Mouse (Mus musculus) heart, embryonic 12.5 days (tissue): Measurements from ENCODE around the gene Gm10401. TPM values are rescaled to one million over a fixed set of nuclear protein-coding genes. Genes with fewer than 3 reads are reported as not detected.

ENCODE experiments used
- ATAC-seq: fragments of 200-750 bp; cut with Nextera tagmentation; 2 replicates; pipeline ENCODE4 v1.8.0; 2017; ENCODE audit warnings: moderate TSS enrichment, moderate library complexity; ENCODE audit not compliant: insufficient number of reproducible peaks, low FRiP score
- H3K27ac ChIP-seq: fragments of 300-500 bp; sonication (generic); 2 replicates; pipeline ENCODE4 v1.5.1; 2016; ENCODE audit warnings: mild to moderate bottlenecking, moderate library complexity; ENCODE audit not compliant: poor library complexity, severe bottlenecking
- H3K27me3 ChIP-seq: fragments of 300-500 bp; sonication (generic); replicated peaks from 2 replicates; pipeline ENCODE4 v1.6.1; 2016; ENCODE audit warnings: mild to moderate bottlenecking, moderate library complexity
- H3K36me3 ChIP-seq: fragments of 300-500 bp; sonication (generic); 2 replicates; pipeline ENCODE4 v1.6.1; 2016; ENCODE audit warnings: mild to moderate bottlenecking, moderate library complexity
- H3K4me1 ChIP-seq: fragments of 300-500 bp; sonication (generic); replicated peaks from 2 replicates; pipeline ENCODE4 v1.6.1; 2016; ENCODE audit warnings: mild to moderate bottlenecking
- H3K4me2 ChIP-seq: fragments of 300-500 bp; sonication (generic); 2 replicates; pipeline ENCODE4 v1.6.1; 2016; ENCODE audit warnings: mild to moderate bottlenecking, moderate library complexity
- H3K4me3 ChIP-seq: fragments of 300-500 bp; sonication (generic); 2 replicates; pipeline ENCODE4 v1.5.1; 2016; ENCODE audit warnings: mild to moderate bottlenecking
- H3K9ac ChIP-seq: fragments of 300-500 bp; sonication (generic); 2 replicates; pipeline ENCODE4 v1.6.1; 2016; ENCODE audit warnings: mild to moderate bottlenecking, moderate library complexity
- H3K9me3 ChIP-seq: fragments of 300-500 bp; sonication (generic); replicated peaks from 2 replicates; pipeline ENCODE4 v1.6.1; 2016; ENCODE audit warnings: mild to moderate bottlenecking, moderate library complexity
- WGBS: fragments of 180-500 bp; shearing (Covaris S2); methylation state at CpG from one replicate; pipeline ENCODE4 v1.1.7; 2016; 5-methylcytosine and 5-hydroxymethylcytosine counted together
- polyA plus RNA-seq: library from polyadenylated mRNA; unstranded; fragments of >200 nt; fragmentation: Nextera tagmentation; extraction: Ambion mirVana; gene quantifications from 2 replicates; pipeline ENCODE4 v1.2.1, GENCODE M21; 2016

The Gm10401 gene
- polyA plus RNA-seq, 1 experiment from 2014 or later: 14.1 TPM

DNA sequence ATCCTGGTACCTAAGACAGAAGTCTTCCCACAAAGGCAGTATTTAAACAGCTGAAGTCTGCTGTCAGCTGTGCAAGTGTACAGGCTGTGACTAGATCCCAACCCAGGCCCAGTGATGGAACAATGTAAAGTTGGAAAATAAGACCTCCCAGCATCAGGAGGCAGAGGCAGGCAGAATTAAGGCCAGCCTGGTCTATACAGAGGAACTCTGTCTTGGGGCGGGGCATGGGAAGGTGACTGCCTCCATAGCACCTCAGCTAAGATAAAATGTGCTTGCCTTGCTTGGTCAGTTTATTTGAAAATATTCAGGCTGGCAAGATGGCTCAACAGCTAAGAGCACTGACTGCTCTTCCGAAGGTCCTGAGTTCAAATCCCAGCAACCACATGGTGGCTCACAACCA lies 27.6 kb downstream of the Gm10401 start:
- Histone ChIP-seq H3K27ac (0 out of 2 replicates have a peak overlapping the region, but pooled peaks have one; percentile 28), H3K4me1 (peaks cover 70% of the 10 kb centered on the region), H3K9me3 (no peaks in the 10 kb centered on the region), H3K27me3 (no peaks in the 10 kb centered on the region), H3K4me3 (no peak overlapping the region), H3K36me3 (peaks cover 9% of the 10 kb centered on the region), H3K9ac (no peak overlapping the region), H3K4me2 (no peak overlapping the region)
- ATAC-seq: 0 out of 2 replicates have a peak, but pooled peaks have one; percentile 46
- 95% methylated on average over 2 of the region's 2 CpGs for WGBS

DNA sequence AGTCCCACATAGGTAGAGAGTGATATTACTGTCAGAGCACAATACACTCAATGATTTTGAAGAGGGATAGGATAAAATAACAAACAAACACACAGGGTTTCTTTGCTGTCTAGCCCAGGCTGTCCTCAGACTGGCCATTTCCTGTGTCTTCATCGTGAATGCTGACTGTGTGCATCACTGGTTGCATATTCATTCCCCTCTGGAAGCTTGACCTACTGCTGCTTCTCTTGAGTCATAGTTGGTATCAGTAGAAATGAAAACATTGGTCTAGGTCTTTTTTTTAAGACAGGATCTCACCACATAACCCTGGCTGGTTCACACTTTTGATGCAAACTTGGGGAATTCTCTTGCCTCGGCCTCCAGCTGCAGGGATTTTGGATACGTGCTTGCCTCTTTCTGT lies 28.5 kb downstream of the Gm10401 start:
- H3K4me1 ChIP-seq: peaks cover 68% of the 10 kb centered on the region
- no peak overlapping the region for H3K4me3 ChIP-seq
- H3K36me3 ChIP-seq: peaks cover 5% of the 10 kb centered on the region; the same call in 1 of the 2 replicates
- H3K27me3 ChIP-seq: no peaks in the 10 kb centered on the region
- 76% methylated on average over 3 of the region's 3 CpGs for WGBS
- H3K9ac ChIP-seq: no peak overlapping the region
- H3K27ac ChIP-seq: no peak overlapping the region
- no peaks in the 10 kb centered on the region for H3K9me3 ChIP-seq
- no peak overlapping the region for H3K4me2 ChIP-seq
- ATAC-seq: no peak

DNA sequence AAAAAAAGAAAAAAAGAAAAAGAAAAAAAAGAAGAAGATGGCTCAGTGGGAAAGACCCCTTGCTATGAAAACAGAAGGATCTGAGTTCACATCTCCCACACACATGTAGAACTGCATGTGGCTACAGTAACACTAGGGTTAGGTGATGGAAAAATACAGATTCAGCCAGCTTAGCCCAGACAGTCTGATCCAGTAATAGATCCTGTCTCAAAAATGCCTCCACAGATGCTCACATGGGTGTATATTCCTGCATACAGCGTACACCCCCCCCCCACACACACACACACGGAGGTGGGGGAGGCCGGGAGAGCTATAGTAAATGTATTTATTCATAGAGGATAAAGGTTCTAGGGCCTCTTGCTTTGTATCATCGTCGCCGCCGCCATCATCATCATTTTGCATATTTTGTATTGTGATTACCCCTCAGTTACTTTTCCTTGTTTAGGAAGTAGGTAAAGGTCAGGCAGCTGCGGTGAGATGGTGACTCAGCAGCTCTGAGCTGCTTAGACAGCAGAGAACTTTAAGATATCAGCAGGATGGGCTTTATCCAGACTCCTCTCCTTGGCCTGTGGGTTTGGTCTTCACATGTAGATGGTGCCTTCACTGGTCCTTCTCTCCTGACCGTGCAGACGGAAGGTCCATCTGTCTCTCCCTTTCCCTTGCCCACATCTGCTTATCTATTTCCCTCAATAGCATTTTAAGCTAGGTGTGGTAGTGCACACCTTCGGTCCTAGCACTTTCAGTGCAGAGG lies 29.2 kb downstream of the Gm10401 start:
- WGBS: 74% methylated on average over 11 of the region's 11 CpGs
- H3K9ac ChIP-seq: no peak overlapping the region
- no peaks in the 10 kb centered on the region for H3K27me3 ChIP-seq
- H3K4me1 ChIP-seq: peaks cover 66% of the 10 kb centered on the region
- peak overlapping the region; percentile 32; the same call in 1 of the 2 replicates for H3K27ac ChIP-seq
- H3K4me2 ChIP-seq: 0 out of 2 replicates have a peak overlapping the region, but pooled peaks have one; percentile 12
- no peaks in the 10 kb centered on the region for H3K9me3 ChIP-seq
- ATAC-seq: peak; percentile 73
- no peak overlapping the region for H3K4me3 ChIP-seq
- peaks cover 3% of the 10 kb centered on the region; the same call in 1 of the 2 replicates for H3K36me3 ChIP-seq

DNA sequence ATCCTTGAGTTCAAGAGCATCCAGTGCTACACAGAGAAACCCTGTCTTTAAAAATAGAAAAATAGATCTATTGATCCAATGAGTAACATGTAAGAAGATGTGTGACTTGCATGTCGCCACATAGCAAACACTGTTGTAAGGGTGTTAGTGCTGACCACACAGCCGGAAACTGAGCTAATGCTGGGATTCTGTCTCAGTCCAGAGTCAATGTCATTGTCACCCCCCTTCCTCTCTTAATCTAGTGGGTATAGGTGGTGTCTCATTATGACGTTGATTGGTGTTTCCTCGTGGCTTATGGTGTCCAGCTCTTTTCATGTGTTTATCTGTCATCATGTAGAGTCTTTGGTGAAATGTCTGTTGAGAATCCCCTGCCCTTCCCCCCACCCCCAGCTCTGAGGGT lies 31.9 kb downstream of the Gm10401 start:
- Histone ChIP-seq H3K27me3 (no peaks in the 10 kb centered on the region), H3K4me1 (peaks cover 54% of the 10 kb centered on the region), H3K27ac (no peak overlapping the region), H3K4me2 (no peak overlapping the region), H3K9me3 (no peaks in the 10 kb centered on the region), H3K9ac (no peak overlapping the region), H3K4me3 (no peak overlapping the region), H3K36me3 (peaks cover 14% of the 10 kb centered on the region)
- ATAC-seq: no peak
- 46% methylated on average over 4 of the region's 4 CpGs for WGBS

DNA sequence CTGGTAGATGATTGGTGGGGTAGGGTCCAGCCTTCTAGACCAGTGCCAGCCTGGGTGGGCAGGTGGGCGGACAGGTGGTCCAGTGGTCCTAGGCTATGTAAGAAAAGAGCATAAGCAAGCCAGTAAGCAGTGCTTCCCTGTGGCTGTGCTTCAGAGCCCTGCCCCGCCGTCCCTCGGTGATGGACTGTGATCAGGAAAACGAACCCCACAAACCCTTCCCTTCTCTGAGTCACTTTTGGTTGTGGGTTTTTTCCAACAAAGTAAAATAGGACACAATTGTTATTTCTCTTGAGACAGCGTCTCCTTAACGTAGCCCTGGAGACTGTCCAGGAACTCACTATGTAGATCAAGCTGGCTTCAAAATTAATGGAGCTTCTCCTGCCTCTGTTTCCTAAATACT lies 34.7 kb downstream of the Gm10401 start:
- Histone ChIP-seq H3K9me3 (no peaks in the 10 kb centered on the region), H3K27ac (no peak overlapping the region), H3K4me3 (no peak overlapping the region), H3K36me3 (peaks cover 14% of the 10 kb centered on the region), H3K27me3 (no peaks in the 10 kb centered on the region), H3K4me1 (peaks cover 51% of the 10 kb centered on the region), H3K4me2 (no peak overlapping the region), H3K9ac (no peak overlapping the region)
- 89% methylated on average over 7 of the region's 7 CpGs for WGBS
- ATAC-seq: no peak

DNA sequence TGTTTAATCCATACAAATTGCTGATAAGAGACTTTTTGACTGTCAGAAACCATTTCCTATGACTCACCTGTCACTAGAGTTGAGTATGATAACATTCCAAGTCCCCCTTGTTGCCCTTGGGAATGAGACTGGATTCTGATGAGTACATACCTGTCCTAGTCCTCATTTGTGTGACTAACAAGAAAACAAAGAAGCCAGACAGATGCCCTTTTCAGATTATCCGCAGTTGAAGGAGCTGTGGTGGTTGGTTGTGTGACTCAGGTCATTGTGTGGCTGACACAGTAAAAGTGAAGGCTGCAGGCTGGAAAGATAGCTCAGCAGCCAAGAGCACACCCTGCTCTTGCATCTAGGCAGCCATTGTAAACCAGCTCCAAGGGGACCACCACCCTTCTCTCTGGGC lies 35.5 kb downstream of the Gm10401 start:
- Histone ChIP-seq H3K27ac (no peak overlapping the region), H3K4me2 (no peak overlapping the region), H3K4me1 (peaks cover 46% of the 10 kb centered on the region), H3K27me3 (no peaks in the 10 kb centered on the region), H3K9ac (no peak overlapping the region), H3K9me3 (no peaks in the 10 kb centered on the region), H3K36me3 (peaks cover 14% of the 10 kb centered on the region), H3K4me3 (no peak overlapping the region)
- no peak for ATAC-seq
- 53% methylated on average over 1 of the region's 1 CpGs for WGBS

DNA sequence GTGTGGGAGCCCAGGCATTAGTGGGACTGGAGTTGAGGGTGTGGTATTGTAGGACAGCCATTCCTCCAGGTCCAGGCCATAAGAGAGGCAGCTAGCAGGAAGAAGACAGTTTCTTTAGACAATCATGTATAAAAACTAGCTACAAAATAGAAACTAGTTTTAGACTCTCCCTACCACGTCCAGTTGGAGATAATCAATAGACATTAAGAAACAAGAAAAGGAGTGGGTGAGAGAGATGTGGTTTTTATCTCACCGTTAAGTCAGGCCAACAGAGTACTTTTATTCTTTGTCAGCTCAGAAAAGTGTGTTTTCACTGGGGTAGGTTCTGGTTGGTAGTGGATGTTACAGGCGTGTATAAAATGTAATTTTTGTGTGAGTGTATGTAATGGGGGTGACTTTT lies 37.1 kb downstream of the Gm10401 start:
- Histone ChIP-seq H3K9ac (no peak overlapping the region), H3K4me2 (no peak overlapping the region), H3K4me3 (no peak overlapping the region), H3K27me3 (no peaks in the 10 kb centered on the region), H3K27ac (no peak overlapping the region), H3K4me1 (peaks cover 45% of the 10 kb centered on the region), H3K9me3 (no peaks in the 10 kb centered on the region), H3K36me3 (peaks cover 14% of the 10 kb centered on the region)
- WGBS: 83% methylated on average over 3 of the region's 3 CpGs
- no peak for ATAC-seq

DNA sequence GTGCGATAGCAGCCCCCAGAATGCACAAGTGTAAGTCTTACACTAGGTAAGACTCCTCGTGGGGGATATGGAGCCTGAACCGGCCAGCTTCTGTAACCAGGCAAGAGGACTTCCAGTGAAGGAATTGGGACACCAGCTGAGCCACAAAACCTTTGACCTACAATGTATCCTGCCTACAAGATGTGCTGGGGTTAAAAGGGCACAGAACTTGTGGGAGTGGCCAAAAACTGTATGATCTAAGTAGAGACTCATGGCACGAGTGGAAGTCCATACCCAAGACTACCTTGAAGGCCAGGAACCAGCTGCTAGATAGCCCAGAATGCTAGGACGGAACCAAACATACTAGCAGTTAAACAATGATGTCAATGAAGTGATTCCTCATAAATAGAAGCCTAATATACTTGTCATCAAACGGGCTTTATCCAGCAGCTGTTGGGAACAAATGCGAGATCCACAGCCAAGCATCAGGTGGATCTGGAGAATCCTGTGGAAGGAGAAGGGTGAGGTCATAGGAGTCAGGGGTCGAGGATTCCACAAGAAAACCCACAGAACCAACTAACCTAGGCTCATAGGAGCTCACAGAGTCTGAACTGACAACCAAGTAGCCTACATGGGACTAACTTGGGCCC lies 37.9 kb downstream of the Gm10401 start:
- Histone ChIP-seq H3K9ac (no peak overlapping the region), H3K4me1 (peaks cover 45% of the 10 kb centered on the region), H3K27me3 (no peaks in the 10 kb centered on the region), H3K4me2 (no peak overlapping the region), H3K36me3 (peaks cover 14% of the 10 kb centered on the region), H3K4me3 (no peak overlapping the region), H3K27ac (no peak overlapping the region), H3K9me3 (no peaks in the 10 kb centered on the region)
- ATAC-seq: no peak
- WGBS: 85% methylated on average over 8 of the region's 8 CpGs

DNA sequence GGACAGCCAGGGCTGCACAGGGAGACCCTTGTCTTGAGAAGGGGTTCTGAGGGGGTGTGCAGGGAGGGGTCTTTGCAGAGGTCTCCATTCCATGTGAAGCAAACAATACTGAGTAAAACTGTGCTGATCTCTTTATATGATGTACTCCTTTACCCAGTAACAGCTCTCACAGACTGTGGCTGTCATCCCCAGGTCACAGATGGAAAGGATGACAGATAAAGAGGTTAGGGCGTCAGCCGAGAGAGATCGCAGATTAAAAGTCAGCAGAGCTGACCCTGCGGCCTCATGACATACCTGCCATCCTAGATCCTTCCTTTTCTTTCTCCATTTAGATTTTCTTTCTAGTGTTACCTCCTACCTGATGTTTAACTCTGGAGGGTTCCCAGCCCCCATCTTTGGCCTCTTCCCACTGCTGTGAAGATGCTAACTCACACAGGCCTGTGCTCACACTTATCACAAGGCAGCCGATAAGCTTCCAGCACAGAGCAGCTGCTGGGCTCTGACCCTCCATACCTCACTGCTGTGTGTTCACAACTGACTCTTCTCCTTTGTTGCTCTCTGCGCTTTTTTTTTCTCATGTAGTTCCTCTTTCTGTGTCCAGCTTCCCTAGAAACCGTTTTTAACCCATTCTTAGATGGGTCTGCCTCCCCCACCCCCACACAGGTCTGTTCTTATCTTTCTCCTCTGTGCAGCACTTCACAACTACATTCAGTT lies 39.4 kb downstream of the Gm10401 start:
- 21% methylated on average over 7 of the region's 7 CpGs for WGBS
- no peaks in the 10 kb centered on the region for H3K27me3 ChIP-seq
- H3K4me2 ChIP-seq: 0 out of 2 replicates have a peak overlapping the region, but pooled peaks have one; percentile 27
- no peaks in the 10 kb centered on the region for H3K9me3 ChIP-seq
- H3K4me1 ChIP-seq: peaks cover 54% of the 10 kb centered on the region
- ATAC-seq: peak; percentile 83
- peak overlapping the region; percentile 60 for H3K27ac ChIP-seq
- H3K9ac ChIP-seq: no peak overlapping the region
- H3K4me3 ChIP-seq: no peak overlapping the region
- peaks cover 11% of the 10 kb centered on the region for H3K36me3 ChIP-seq

DNA sequence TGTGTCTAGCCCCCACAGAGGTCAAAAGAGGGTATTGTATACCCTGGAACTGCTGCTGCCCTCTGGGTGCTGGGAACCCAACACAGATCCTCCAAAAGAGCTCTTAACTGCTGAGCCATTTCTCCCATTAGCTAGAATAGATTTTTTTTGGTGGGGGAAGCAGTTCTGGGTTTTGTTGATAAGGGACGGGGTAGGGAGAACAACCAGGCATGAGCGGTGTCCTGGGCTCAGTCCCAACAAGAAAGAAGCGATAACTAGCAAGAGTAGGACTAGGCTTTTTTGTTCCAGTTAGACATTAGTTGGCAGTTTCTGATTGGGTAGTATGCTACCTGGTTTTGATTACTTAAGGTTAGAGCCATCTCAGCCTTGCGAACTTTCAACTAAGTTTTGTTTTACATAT lies 40.9 kb downstream of the Gm10401 start:
- Histone ChIP-seq H3K27me3 (no peaks in the 10 kb centered on the region), H3K36me3 (peaks cover 9% of the 10 kb centered on the region), H3K4me1 (peaks cover 68% of the 10 kb centered on the region), H3K4me2 (no peak overlapping the region), H3K9me3 (no peaks in the 10 kb centered on the region), H3K4me3 (no peak overlapping the region), H3K27ac (no peak overlapping the region), H3K9ac (no peak overlapping the region)
- 76% methylated on average over 4 of the region's 4 CpGs for WGBS
- peak; percentile 67 for ATAC-seq

DNA sequence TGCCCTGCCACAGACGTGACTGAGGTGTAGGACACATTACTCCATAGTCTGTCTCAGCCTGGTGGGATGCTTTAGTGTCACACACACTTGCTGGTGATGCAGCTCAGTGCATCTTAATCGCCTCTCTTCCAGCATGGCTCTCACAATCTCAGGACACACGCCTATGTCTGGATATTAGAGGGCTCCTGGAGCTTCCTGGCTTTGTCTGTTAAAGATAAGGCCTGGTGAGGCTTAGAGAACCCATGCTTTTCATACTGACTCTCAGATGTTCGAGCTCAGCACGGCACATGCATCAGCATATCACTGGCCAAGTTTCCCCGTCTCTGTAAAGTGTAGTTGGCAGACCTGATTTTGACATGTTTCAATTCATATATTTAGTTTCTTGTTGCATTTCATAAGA lies 42.7 kb downstream of the Gm10401 start:
- H3K4me3 ChIP-seq: no peak overlapping the region
- H3K36me3 ChIP-seq: no peaks in the 10 kb centered on the region
- H3K27ac ChIP-seq: peak overlapping the region; percentile 60
- ATAC-seq: peak; percentile 63
- no peaks in the 10 kb centered on the region for H3K9me3 ChIP-seq
- peak overlapping the region; percentile 7; the same call in 1 of the 2 replicates for H3K4me2 ChIP-seq
- no peak overlapping the region for H3K9ac ChIP-seq
- WGBS: 27% methylated on average over 6 of the region's 6 CpGs
- H3K4me1 ChIP-seq: peaks cover 80% of the 10 kb centered on the region
- no peaks in the 10 kb centered on the region for H3K27me3 ChIP-seq
